Mouse (Mus musculus): ENCODE data around the gene Zfp507. TPM values are rescaled to one million over a fixed set of nuclear protein-coding genes. Genes with fewer than 3 reads are reported as not detected.

Gene Zfp507
- polyA plus RNA-seq (2012; rRNA removed; ENCODE audit: low replicate concordance), result 5.7 and 6.5 TPM in 2 replicates

DNA sequence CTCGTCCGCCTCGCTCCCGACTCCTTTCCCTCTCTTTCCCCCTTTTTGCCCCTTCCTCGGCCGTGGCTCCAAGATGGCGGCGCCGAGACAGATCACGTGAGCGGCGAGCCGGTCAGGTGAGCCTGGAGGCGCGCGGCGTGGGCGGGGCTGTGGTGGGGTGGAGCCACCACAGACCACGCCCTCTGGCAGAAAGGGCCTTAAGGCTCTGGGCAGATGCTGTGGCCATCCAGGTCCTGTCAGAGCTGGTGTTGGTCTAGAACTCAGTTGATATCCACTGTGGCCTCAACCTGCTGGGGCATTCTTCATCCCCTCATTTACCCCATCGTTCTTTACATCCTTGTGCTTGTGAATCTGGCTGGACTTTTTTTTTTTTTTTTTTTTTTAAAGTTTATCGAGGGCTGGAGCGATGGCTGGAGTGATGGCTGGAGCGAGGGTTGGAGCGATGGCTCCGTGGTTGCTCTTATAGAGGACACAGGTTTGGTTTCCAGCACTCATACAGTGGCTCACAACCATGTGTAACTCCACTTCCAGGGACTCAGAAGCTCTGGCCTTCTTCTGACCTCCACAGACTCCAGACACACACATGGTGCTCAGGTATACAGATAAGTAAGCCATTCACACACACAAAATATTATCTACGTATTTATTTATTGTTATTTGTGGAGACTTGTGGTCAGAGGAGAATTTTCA, at the start of gene Zfp507:
Gene Zfp507, minus strand, starts transcription at position 98 of the 690 bp plus-strand sequence.

DNA sequence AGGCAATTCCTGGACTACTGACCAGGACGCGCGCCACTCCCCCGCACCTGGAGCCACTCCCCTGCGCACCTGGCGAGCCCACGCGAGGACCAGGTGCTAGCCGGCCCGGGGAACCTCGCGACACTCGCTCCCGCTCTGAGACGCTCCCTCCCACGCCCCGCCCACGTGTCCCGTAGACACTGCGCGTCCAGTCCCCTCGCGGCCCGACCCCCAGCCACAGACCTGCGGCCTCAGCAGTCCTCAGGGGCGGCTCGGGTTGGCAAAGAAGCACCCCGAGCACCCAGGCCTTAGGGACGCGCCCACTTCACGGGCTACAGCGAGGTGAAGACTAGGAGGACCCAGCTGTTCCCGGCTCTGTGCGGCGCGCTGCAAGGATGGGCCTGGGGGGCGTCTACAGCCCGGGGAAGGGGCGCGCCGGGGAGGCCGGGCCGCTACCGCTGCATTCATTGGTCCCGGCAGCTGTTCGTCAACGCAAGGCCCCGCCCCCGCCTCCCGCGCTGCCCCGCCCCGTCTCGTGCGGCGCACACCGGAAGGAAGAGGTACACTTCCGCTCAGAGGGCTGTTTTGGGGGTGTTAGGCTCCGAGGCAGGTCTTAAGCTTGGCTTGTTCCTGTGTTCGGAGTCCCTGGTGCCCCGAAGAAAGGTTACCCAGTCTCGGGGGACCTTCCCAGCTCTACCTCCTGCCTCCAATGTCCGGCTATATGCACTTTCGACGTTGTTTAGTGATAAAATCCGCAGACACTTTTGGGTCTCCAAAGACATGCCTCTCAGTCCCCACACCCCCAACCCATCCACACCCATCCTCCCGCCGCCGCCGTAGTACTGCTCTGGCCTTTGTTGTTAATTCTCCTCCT, 48.5 kb downstream of the Zfp507 start, which contains the start of gene Dpy19l3:
Gene Dpy19l3, minus strand, starts transcription at position 422 of the 853 bp plus-strand sequence.

Other genes starting within 250 kb of the Zfp507 start
- 36.9 and 59.9 TPM in 2 replicates for gene Nudt19, start 246.7 kb downstream of the Zfp507 start, polyA plus RNA-seq (2012; rRNA removed; ENCODE audit: low replicate concordance)
- 0.09 and 0.10 TPM in 2 replicates for gene Rgs9bp, start 217.4 kb downstream of the Zfp507 start, polyA plus RNA-seq (2012; rRNA removed; ENCODE audit: low replicate concordance)
- gene Ankrd27, start 216.8 kb downstream of the Zfp507 start, polyA plus RNA-seq (2012; rRNA removed; ENCODE audit: low replicate concordance), result 29.2 and 32.7 TPM in 2 replicates
- 20.3 and 32.6 TPM in 2 replicates for gene Pdcd5, start 155.5 kb downstream of the Zfp507 start, polyA plus RNA-seq (2012; rRNA removed; ENCODE audit: low replicate concordance)
- 3.7 and 6.6 TPM in 2 replicates for gene Dpy19l3, start 48.5 kb downstream of the Zfp507 start, polyA plus RNA-seq (2012; rRNA removed; ENCODE audit: low replicate concordance)

All from mammary gland, adult 2 months (tissue).